Mouse (Mus musculus): ENCODE measurements at regions not wholly inside any gene's neighbourhood (a gene's known extent, or its start where the extent isn't known, plus 50 kb on each side); places are given as distances from the start of the nearest gene placed in this dataset.

DNA sequence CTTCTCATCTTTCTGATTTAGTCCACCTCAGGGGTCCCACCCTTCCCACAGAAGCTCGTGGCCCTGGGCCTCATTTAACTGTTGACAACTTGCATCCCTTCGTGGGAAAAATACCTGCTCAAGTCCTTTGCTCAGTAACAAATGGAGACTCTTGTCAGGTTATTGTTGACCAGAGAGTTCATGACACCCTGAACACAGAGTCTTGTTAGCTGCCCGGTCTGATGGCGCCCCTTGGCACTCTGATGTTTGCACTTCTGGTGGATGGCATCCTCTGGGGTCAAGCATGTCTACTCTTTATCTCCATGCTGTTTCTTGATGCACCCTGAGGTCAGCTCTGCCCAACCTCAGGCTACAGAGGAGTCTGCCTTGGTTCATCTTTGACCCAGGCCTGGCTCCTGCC is 157.6 kb upstream of the Trpc7 start:
- TF ChIP-seq EP300 (IDR thresholded peaks at IDR 0.05; ENCODE audit: insufficient read depth, low read depth, low read length) (no peak), CTCF (IDR thresholded peaks at IDR 0.05; ENCODE audit: low read depth, low read length) (no peak), POLR2A (IDR thresholded peaks at IDR 0.05; ENCODE audit: insufficient read depth, low read length) (no peak)
